Mouse (Mus musculus) liver, embryonic 13.5 days (tissue): Measurements from ENCODE around the gene Gm20865. TPM values are rescaled to one million over a fixed set of nuclear protein-coding genes. Genes with fewer than 3 reads are reported as not detected.
"Not testable (repeated sequence)": the region's sequence is repeated elsewhere in the genome, so short reads cannot be mapped to it uniquely, and the experiment has no call there.

Source experiments
- ATAC-seq: fragments of 200-750 bp; cut with Nextera tagmentation; 2 replicates; pipeline ENCODE4 v1.8.0; 2017; ENCODE audit warnings: low read depth, mild to moderate bottlenecking, moderate number of reproducible peaks, moderate library complexity
- DNase-seq: peaks from one replicate; pipeline ENCODE4 v3.0.0; 2022
- H3K27ac ChIP-seq: fragments of 300-500 bp; sonication (generic); 2 replicates; pipeline ENCODE4 v1.5.1; 2015; ENCODE audit warnings: moderate library complexity, mild to moderate bottlenecking, inconsistent platforms
- H3K27me3 ChIP-seq: fragments of 300-500 bp; sonication (generic); 2 replicates; pipeline ENCODE4 v1.6.1; 2015; ENCODE audit warnings: mild to moderate bottlenecking, inconsistent platforms
- H3K36me3 ChIP-seq: fragments of 300-500 bp; sonication (generic); 2 replicates; pipeline ENCODE4 v1.6.1; 2015; ENCODE audit warnings: mild to moderate bottlenecking, inconsistent platforms
- H3K4me1 ChIP-seq: fragments of 300-500 bp; sonication (generic); replicated peaks from 2 replicates; pipeline ENCODE4 v1.6.1; 2015; ENCODE audit warnings: inconsistent platforms
- H3K4me2 ChIP-seq: fragments of 300-500 bp; sonication (generic); 2 replicates; pipeline ENCODE4 v1.6.1; 2015; ENCODE audit warnings: inconsistent platforms, mild to moderate bottlenecking, moderate library complexity
- H3K4me3 ChIP-seq: fragments of 300-500 bp; sonication (generic); replicated peaks from 2 replicates; pipeline ENCODE4 v1.5.1; 2015; ENCODE audit warnings: mild to moderate bottlenecking, inconsistent platforms
- H3K9ac ChIP-seq: fragments of 300-500 bp; sonication (generic); 2 replicates; pipeline ENCODE4 v1.6.1; 2015; ENCODE audit warnings: mild to moderate bottlenecking, inconsistent platforms
- H3K9me3 ChIP-seq: fragments of 300-500 bp; sonication (generic); replicated peaks from 2 replicates; pipeline ENCODE4 v1.6.1; 2016; ENCODE audit warnings: inconsistent platforms
- WGBS: fragments of 180-500 bp; shearing (Covaris S2); methylation state at CpG from one replicate; pipeline ENCODE4 v1.1.7; 2015; ENCODE audit not compliant: insufficient replicate concordance; 5-methylcytosine and 5-hydroxymethylcytosine counted together
- polyA plus RNA-seq: library from polyadenylated mRNA; unstranded; fragments of >200 nt; fragmentation: Nextera tagmentation; extraction: Ambion mirVana; gene quantifications from 2 replicates; pipeline ENCODE4 v1.2.1, GENCODE M21; 2015

The Gm20865 gene
- polyA plus RNA-seq, result not detected in 2 replicates

DNA sequence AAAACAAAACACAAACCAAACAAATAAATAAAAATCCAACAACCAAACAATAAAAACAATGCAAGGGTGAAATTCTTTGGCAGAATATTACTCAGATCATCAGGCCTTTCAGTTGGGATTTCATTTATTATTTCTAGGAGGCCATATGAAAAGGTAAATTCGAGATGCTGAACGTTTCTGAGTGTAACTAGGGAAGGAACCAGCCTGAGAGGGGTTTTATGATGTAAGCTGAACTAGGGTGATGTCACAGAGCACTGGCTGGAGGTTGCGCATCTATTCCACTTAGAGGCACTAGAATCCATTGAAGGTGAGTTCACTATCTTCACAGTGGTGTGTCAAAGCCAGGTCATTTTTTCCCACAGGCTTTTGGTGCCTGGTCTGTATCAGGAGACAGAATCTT lies at the start of gene Gm20865:
Gene Gm20865, plus strand, starts transcription at position 301 of the 400 bp plus-strand sequence.
- H3K27me3 ChIP-seq, DNase-seq, H3K9me3 ChIP-seq, H3K4me3 ChIP-seq, ATAC-seq, H3K27ac ChIP-seq, H3K4me1 ChIP-seq, H3K4me2 ChIP-seq, H3K36me3 ChIP-seq, H3K9ac ChIP-seq: not testable (repeated sequence)
- WGBS, result no CpG with 5 or more reads among the region's 3 CpGs

Other genes with a start within 250 kb of the Gm20865 start
- gene Gm29866, start 247.9 kb upstream of the Gm20865 start, polyA plus RNA-seq, result not detected in 2 replicates
- not detected in 2 replicates for gene Gm20909, start 77.0 kb upstream of the Gm20865 start, polyA plus RNA-seq